Mouse (Mus musculus): ENCODE measurements around the gene Cgrrf1.

GRCm38 (mm10) chr14:46884701-46885428, 52.9 kb downstream of the Cgrrf1 start:
- TF ChIP-seq POLR2A (IDR thresholded peaks at IDR 0.05; ENCODE audit: control insufficient read depth, extremely low read depth, insufficient read depth, low read length, poor library complexity), result no peak
- no peak for TF ChIP-seq CTCF (IDR thresholded peaks at IDR 0.05; ENCODE audit: borderline replicate concordance, control insufficient read depth, extremely low read depth, insufficient read depth, low read length, poor library complexity)

All from thymus, adult 2 months (tissue).